Mouse (Mus musculus): ENCODE measurements at regions not wholly inside any gene's neighbourhood (a gene's known extent, or its start where the extent isn't known, plus 50 kb on each side); places are given as distances from the start of the nearest gene placed in this dataset.
A peak's percentile ranks its signal among the peaks of the same experiment; 100 is the strongest.

- no peak overlapping the region for H3K27ac ChIP-seq (ENCODE audit: low read depth, low read length)
- WGBS: 87% methylated on average over 4 of the region's 4 CpGs
- ATAC-seq: no peak
These were observed 207.0 kb upstream of the Mctp2 start for GRCm38 (mm10) chr7:72513446-72513845.

DNA sequence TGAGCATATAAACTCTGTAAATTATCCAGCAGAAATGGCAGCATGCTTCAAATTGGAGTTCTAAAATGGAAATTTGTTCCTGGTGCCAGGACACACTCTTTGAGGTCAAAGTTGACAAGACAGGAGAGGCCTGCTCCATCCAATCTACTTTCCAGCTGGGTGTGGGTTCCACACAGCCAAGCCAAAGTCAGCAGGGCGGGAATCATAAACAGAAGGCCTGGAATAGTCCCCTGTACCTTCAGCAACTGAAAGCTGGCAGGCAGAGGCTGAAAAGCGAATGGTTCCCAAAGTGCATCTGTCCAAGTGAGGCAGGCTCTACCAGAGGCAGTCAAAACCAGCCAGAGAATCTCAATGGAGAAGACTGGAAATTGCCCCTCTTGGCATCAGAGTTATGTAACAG lies 208.4 kb upstream of the Mctp2 start:
- H3K9me3 ChIP-seq (ENCODE audit: low read length): no peaks in the 10 kb centered on the region
- no peak for TF ChIP-seq CTCF (IDR thresholded peaks at IDR 0.05; ENCODE audit: low read depth)
- no peak overlapping the region for H3K27ac ChIP-seq (ENCODE audit: low read depth, low read length)
- H3K36me3 ChIP-seq (ENCODE audit: insufficient read depth): no peaks in the 10 kb centered on the region
- WGBS: 77% methylated on average over 2 of the region's 2 CpGs
- H3K4me2 ChIP-seq (ENCODE audit: low read depth): no peak overlapping the region
- H3K4me1 ChIP-seq (ENCODE audit: insufficient read depth): no peaks in the 10 kb centered on the region
- no peak overlapping the region for H3K9ac ChIP-seq
- ATAC-seq (no peak), DNase-seq (no peak)
- H3K4me3 ChIP-seq (ENCODE audit: low read depth, low read length): no peak overlapping the region
- no peaks in the 10 kb centered on the region for H3K27me3 ChIP-seq (ENCODE audit: insufficient read depth, low read length)

More at GRCm38 (mm10) chr7:72513446-72513845, 207.0 kb upstream of the Mctp2 start:
- TF ChIP-seq CTCF (IDR thresholded peaks at IDR 0.05; ENCODE audit: low read depth): no peak
- no peaks in the 10 kb centered on the region for H3K27me3 ChIP-seq (ENCODE audit: insufficient read depth, low read length)
- no peaks in the 10 kb centered on the region for H3K9me3 ChIP-seq (ENCODE audit: low read length)
- H3K4me3 ChIP-seq (ENCODE audit: low read depth, low read length): no peak overlapping the region
- DNase-seq: no peak
- no peak overlapping the region for H3K9ac ChIP-seq
- H3K4me1 ChIP-seq (ENCODE audit: insufficient read depth): no peaks in the 10 kb centered on the region
- H3K4me2 ChIP-seq (ENCODE audit: low read depth): no peak overlapping the region
- H3K36me3 ChIP-seq (ENCODE audit: insufficient read depth): no peaks in the 10 kb centered on the region

DNA sequence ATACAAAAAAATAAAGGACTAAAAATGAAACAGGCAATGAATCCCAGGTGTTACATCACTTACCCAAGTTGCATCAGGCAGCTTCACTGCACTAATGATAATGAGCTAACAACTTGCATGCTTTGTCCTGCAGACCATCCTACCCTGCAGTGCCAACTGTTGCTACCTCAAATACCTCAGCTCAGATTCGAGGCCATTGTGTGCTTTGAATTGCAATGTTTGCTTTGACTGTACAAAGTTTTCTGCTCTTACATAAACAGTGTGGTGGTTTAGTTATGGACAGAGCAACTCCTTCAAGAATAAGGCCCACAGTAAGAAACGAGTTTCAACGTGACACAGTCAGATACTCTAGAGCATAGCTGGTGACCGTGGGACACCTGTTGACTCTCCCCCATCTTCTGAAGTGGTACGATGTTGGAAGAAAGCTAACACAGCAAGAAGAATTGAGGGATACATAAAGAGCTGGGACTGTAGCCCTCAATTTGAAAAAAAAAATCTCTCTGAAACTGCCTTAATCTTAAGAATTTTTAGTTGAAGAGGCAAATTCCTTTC lies 212.1 kb upstream of the Mctp2 start:
- H3K4me1 ChIP-seq (ENCODE audit: insufficient read depth): no peaks in the 10 kb centered on the region
- H3K27me3 ChIP-seq (ENCODE audit: insufficient read depth, low read length): no peaks in the 10 kb centered on the region
- H3K36me3 ChIP-seq (ENCODE audit: insufficient read depth): no peaks in the 10 kb centered on the region
- no peak overlapping the region for H3K4me2 ChIP-seq (ENCODE audit: low read depth)
- WGBS: 54% methylated on average over 5 of the region's 5 CpGs
- H3K4me3 ChIP-seq (ENCODE audit: low read depth, low read length): no peak overlapping the region
- H3K9ac ChIP-seq: no peak overlapping the region
- ATAC-seq (no peak), DNase-seq (no peak)
- no peaks in the 10 kb centered on the region for H3K9me3 ChIP-seq (ENCODE audit: low read length)
- TF ChIP-seq CTCF (IDR thresholded peaks at IDR 0.05; ENCODE audit: low read depth): no peak
- H3K27ac ChIP-seq (ENCODE audit: low read depth, low read length): no peak overlapping the region

DNA sequence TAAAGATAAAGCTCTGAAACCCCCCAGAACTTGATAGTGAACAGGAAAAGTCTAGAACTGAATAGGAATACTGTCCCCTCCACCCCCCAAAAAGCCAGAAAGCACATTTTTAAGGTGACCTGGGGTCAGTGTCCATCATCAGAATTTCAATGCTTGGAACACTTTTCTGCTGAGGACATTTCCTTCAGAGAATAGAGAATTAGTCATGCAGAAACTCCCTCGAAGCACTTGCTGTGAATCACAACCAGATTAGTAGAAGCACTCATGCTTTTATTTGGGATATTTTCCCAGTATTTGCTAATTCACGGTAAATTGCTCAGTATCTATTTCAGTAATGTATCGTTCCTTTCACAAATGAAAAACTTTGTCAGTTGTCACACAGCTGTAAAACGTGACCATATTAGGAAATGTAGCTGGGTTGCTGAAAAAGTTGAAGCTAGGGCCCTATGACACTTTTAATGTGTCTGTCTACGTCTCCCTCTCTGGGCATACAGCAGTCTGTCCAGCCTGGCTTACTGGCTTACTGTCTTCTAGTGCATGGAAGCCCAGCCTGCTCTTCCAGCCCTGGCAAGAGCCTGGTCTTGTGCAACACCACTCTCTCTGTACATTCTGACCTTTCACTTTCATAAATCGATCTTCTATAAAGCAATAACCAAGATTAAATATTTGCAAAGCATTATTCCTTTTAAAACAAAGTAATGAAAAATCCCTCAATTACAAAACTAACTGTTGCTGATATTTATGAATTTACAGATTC lies 213.1 kb upstream of the Mctp2 start:
- Histone ChIP-seq H3K27ac (ENCODE audit: low read depth, low read length) (no peak overlapping the region), H3K4me1 (ENCODE audit: insufficient read depth) (no peaks in the 10 kb centered on the region), H3K4me2 (ENCODE audit: low read depth) (no peak overlapping the region), H3K36me3 (ENCODE audit: insufficient read depth) (no peaks in the 10 kb centered on the region), H3K9me3 (ENCODE audit: low read length) (no peaks in the 10 kb centered on the region), H3K4me3 (ENCODE audit: low read depth, low read length) (no peak overlapping the region), H3K9ac (no peak overlapping the region), H3K27me3 (ENCODE audit: insufficient read depth, low read length) (no peaks in the 10 kb centered on the region)
- TF ChIP-seq CTCF (IDR thresholded peaks at IDR 0.05; ENCODE audit: low read depth): no peak
- WGBS: 29% methylated on average over 6 of the region's 6 CpGs
- no peak for ATAC-seq
- no peak for DNase-seq

GRCm38 (mm10) chr7:72528873-72529272 lies 222.5 kb upstream of the Mctp2 start:
- H3K9me3 ChIP-seq (ENCODE audit: low read length): no peaks in the 10 kb centered on the region
- ATAC-seq: no peak
- H3K27me3 ChIP-seq (ENCODE audit: insufficient read depth, low read length): no peaks in the 10 kb centered on the region
- WGBS: 70% methylated on average over 3 of the region's 3 CpGs
- DNase-seq: peak; percentile 35
- H3K4me3 ChIP-seq (ENCODE audit: low read depth, low read length): no peak overlapping the region
- H3K27ac ChIP-seq (ENCODE audit: low read depth, low read length): no peak overlapping the region
- no peaks in the 10 kb centered on the region for H3K36me3 ChIP-seq (ENCODE audit: insufficient read depth)
- peak; percentile 52 for TF ChIP-seq CTCF (IDR thresholded peaks at IDR 0.05; ENCODE audit: low read depth)
- H3K9ac ChIP-seq: no peak overlapping the region
- H3K4me1 ChIP-seq (ENCODE audit: insufficient read depth): no peaks in the 10 kb centered on the region
- no peak overlapping the region for H3K4me2 ChIP-seq (ENCODE audit: low read depth)

GRCm38 (mm10) chr7:72538288-72538687 lies 231.9 kb upstream of the Mctp2 start:
- WGBS: 41% methylated on average over 6 of the region's 6 CpGs

DNA sequence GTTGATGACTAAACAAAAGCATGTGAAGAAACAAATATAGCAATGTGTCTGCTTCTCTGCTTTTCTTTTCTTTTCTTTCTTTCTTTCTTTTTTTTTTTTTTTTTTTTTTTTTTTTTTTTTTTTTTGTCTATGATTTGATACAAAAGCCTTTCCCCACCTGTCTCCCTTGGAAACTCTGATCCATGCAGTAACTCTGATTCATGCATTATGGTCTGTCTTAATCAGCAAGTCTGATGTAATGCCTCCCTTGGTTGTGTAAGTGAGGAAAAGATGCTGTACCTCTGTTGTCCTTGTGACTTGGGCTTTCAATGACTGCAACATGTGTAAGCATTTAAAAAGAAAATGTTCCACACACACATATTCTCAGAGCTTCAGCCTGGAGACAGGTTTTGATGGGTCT lies 233.5 kb upstream of the Mctp2 start:
- ATAC-seq: no peak
- Histone ChIP-seq H3K27me3 (ENCODE audit: insufficient read depth, low read length) (no peaks in the 10 kb centered on the region), H3K4me3 (ENCODE audit: low read depth, low read length) (no peak overlapping the region), H3K9me3 (ENCODE audit: low read length) (no peaks in the 10 kb centered on the region), H3K4me2 (ENCODE audit: low read depth) (no peak overlapping the region), H3K9ac (no peak overlapping the region), H3K4me1 (ENCODE audit: insufficient read depth) (no peaks in the 10 kb centered on the region; the same call in 1 of the 2 replicates), H3K27ac (ENCODE audit: low read depth, low read length) (no peak overlapping the region), H3K36me3 (ENCODE audit: insufficient read depth) (no peaks in the 10 kb centered on the region)
- no peak for TF ChIP-seq CTCF (IDR thresholded peaks at IDR 0.05; ENCODE audit: low read depth)
- DNase-seq: no peak

More at GRCm38 (mm10) chr7:72538288-72538687, 231.9 kb upstream of the Mctp2 start:
- DNase-seq (no peak), ATAC-seq (no peak)
- no peaks in the 10 kb centered on the region for H3K9me3 ChIP-seq (ENCODE audit: low read length)
- no peak for TF ChIP-seq CTCF (IDR thresholded peaks at IDR 0.05; ENCODE audit: low read depth)
- H3K27ac ChIP-seq (ENCODE audit: low read depth, low read length): no peak overlapping the region
- no peak overlapping the region for H3K9ac ChIP-seq
- no peak overlapping the region for H3K4me2 ChIP-seq (ENCODE audit: low read depth)
- no peaks in the 10 kb centered on the region for H3K4me1 ChIP-seq (ENCODE audit: insufficient read depth)
- H3K4me3 ChIP-seq (ENCODE audit: low read depth, low read length): no peak overlapping the region
- no peaks in the 10 kb centered on the region for H3K27me3 ChIP-seq (ENCODE audit: insufficient read depth, low read length)
- H3K36me3 ChIP-seq (ENCODE audit: insufficient read depth): no peaks in the 10 kb centered on the region
